Mouse (Mus musculus) E14TG2a.4 (cell line): ENCODE measurements around the gene Mrgprh.

Experiments used
- CTCF ChIP-seq: conservative IDR thresholded peaks from 2 replicates; pipeline ENCODE4 v1.5.1; 2014; ENCODE audit warnings: low read length
- POU5F1 ChIP-seq: IDR thresholded peaks from 2 replicates; pipeline ENCODE4 v1.6.1; 2014; ENCODE audit warnings: low read length, borderline replicate concordance

GRCm38 (mm10) chr17:12905810-12906209, 30.0 kb downstream of the Mrgprh start:
- TF ChIP-seq POU5F1 (no peak), CTCF (no peak)
